Mouse (Mus musculus): Measurements from ENCODE around the gene Ier5. TPM values are rescaled to one million over a fixed set of nuclear protein-coding genes. Genes with fewer than 3 reads are reported as not detected.

Ier5 gene
- total RNA-seq (2017) = 273 and 288 TPM in 2 replicates

DNA sequence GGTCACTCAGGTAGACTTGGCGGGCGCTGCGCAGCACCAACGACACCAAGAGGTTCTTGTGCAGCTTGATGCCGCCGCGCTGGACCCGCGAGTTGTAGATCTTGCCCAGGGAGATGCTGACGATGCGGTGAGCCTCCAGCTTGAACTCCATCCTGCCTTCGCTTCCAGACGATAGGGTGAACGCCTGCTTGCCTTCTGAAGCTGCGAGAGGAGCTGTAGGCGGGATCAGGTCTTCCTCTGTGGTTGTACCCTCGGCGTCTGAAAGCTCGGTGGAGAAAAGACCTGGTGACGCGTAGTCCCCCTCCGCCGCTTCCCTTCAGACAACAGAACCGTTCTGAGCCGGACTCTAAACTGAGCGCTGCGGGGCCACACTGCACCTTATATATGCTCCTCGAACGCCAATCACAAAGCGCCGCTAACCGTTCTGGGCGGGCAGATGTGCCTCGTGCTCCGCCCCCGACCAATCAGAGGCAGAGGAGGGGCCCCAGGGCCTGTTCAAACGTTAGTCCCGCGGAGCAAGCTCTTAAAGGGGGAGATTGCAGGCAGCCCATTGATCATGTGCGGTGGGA, at the start of gene Ier5:
Gene Ier5 (minus strand): TSS at position 357 of the 569 bp plus-strand sequence.
- peak; percentile 89 for ATAC-seq (ENCODE audit: extremely low read depth, insufficient number of reproducible peaks, low FRiP score, poor library complexity, severe bottlenecking)

DNA sequence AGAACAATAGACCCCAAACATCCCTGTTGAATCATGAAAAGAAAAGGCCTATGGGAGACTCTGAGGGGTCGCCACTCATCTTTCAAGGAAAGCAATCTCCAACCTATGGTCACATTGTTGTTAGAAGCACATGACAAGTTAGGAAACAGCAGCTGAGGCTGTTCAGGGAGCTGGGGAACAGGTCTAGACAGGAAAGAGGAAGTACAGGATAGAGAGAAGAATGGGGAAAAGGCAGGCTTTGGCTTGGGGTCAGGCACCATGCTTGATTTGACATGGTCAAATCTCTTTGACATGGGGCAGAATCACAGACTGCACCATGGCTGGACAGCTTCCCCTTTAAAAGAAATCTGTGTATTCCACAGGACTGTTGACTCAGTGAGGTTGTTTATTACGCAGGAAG, 47.8 kb upstream of the Ier5 start:
- ATAC-seq (ENCODE audit: extremely low read depth, insufficient number of reproducible peaks, low FRiP score, poor library complexity, severe bottlenecking) = no peak

DNA sequence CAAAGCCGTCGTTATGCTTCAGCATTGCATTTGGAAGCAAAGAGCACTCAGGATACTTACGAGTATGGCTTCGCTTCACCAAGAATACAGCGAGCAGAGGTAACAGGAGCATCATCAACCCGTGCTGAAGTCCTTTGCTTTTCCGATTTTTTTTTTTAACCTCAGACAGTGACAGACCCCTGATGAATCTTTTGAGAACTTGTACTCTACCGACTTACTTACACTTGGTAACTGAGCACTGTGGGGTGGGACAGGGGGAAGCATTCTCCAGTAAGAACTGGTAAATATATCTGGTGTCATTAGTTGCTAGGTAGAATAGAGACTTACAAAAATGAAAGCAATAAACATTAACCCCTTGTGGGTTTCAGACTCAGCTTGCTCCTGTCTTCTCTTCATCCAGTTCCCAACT, 47.1 kb upstream of the Ier5 start, which contains the start of gene Mr1:
Gene Mr1 (minus strand): TSS at position 243 of the 409 bp plus-strand sequence.
- ATAC-seq (ENCODE audit: extremely low read depth, insufficient number of reproducible peaks, low FRiP score, poor library complexity, severe bottlenecking) = peak; percentile 89

DNA sequence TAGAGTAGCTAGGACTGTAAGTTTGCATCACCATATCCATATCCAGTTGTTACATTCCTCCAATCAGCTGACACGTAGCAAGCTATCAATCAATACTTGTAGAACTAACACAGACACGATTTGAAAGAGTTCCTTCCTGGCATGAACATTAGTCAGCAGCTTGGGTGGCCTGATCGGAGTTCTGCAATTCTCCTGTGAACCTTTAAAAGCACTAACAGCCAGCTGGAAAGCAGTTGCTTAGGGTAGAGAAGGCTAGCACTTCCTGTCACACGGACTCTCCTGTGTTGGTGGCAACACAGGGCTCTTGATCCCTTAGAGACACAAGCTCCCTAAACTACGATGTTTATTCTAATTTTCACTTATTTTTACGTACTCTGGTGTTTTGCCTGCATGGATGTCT, 46.2 kb upstream of the Ier5 start:
- ATAC-seq (ENCODE audit: extremely low read depth, insufficient number of reproducible peaks, low FRiP score, poor library complexity, severe bottlenecking) = peak; percentile 60

DNA sequence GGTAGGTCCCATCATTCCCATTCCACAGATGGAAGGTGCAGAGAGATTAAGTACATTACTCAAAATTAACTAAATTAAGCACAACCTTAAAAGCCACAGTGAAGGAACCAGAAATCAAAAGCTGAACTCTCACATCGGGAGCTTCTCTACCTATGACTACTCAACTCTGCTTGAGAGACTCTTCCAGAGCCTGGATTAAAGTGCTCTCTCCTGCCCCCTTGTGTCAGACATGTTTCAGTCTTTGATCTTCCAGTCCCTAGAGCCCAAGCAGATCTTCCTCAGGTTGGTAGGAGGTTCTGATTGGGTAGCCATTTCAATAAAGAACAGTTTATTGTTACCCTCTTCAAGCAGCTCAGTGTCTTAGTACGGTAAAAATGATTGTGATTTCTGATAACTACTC, 40.6 kb upstream of the Ier5 start:
- peak; percentile 96 for ATAC-seq (ENCODE audit: extremely low read depth, insufficient number of reproducible peaks, low FRiP score, poor library complexity, severe bottlenecking)

DNA sequence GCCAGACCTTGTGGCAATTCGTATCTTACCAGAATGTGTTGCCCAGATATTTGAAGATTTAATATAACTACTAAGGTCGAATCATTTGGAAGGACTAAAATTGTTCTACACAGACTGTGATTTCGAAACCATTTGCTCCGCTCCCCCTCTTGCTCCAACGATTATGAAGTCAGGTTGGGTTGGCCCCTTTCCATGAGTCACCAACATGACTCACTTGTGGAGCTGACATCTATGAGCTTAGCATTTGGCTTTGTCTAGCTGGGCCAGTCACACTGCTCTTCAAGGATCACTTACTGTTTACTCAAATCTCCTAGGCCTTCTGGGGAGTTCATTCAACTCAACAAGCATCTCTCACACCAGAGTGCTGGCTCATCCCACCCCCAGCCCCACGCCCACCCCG, 39.4 kb upstream of the Ier5 start:
- no peak for ATAC-seq (ENCODE audit: extremely low read depth, insufficient number of reproducible peaks, low FRiP score, poor library complexity, severe bottlenecking)

DNA sequence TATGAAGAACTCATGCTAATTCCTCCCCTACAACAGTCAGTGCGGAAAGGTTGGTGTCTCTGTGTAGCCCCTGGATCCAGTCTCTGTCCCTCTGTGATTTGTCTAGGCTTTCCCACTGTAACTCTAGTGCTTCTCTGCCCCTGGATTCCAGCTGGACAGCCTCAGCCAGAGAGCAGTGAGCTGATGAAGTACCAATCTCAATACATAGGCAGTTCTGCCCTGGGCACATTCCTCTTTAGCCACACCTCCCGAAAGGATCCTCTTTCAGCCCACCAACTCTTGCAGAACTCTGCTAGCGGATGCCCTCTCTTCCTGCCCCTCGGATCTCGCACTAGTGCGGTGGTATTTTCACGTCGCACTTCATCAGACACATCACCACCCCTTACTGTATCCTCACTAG, 35.4 kb upstream of the Ier5 start:
- ATAC-seq (ENCODE audit: extremely low read depth, insufficient number of reproducible peaks, low FRiP score, poor library complexity, severe bottlenecking) = no peak

DNA sequence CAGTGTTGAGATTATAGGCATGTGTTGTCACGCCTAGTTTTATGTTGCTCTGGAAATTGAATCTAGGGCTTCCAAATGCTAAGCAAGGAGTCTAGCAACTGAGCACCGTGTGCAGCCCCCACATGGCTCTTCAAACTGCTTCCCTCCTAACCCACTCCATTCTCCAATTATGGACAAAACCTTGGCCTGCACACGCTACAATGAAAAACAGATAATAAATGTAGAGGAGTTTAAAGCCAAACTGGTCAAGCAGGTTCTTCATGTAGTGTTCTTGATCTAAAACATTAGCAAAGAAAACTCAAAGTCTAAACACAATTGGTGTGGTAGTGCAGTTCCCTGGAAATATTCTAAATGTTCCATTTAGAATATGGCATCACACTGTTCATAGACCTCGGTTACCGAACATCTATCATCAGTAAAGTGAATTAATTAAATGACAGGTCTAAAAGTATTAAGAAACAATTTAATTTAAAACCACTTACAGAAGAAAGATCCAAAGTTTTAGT, 28.0 kb upstream of the Ier5 start:
- ATAC-seq (ENCODE audit: extremely low read depth, insufficient number of reproducible peaks, low FRiP score, poor library complexity, severe bottlenecking) = no peak

DNA sequence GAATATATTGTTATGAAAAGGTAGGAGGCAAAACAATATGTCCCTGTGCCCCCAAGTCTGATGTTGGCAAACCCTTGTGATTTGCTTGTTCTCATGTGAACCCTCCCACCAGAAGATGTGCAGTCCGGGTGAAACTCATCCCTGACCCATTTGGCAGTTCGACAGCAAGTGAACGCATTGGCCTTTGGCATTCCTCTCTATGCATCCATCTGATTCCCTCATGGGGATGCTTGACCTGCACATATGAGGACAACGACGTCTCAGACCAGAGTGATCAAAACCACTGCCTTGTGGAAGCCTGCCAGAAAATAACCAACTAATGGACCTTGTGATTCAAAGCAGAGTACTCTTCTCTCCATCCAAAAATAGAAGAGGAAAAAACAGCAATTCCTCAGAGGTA, 27.3 kb upstream of the Ier5 start:
- ATAC-seq (ENCODE audit: extremely low read depth, insufficient number of reproducible peaks, low FRiP score, poor library complexity, severe bottlenecking) = no peak

DNA sequence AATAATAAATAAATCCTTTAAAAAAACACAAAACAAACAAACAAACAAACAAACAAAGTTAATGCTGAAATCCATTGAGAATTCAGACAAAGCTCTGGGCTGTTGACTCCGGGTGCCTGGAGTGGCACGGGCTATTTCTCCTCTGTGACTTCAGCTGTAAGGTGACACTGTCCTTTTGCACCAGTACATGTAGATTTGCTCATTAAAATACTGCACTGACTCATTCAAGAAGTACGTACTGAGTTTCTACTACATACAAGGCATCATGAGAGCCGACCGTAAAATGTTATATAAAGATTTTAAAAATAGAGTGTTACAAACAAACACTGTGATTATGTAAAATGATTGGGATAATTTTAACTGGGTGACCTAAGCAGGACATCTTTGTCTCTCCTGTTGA, 25.0 kb upstream of the Ier5 start:
- ATAC-seq (ENCODE audit: extremely low read depth, insufficient number of reproducible peaks, low FRiP score, poor library complexity, severe bottlenecking) = no peak

DNA sequence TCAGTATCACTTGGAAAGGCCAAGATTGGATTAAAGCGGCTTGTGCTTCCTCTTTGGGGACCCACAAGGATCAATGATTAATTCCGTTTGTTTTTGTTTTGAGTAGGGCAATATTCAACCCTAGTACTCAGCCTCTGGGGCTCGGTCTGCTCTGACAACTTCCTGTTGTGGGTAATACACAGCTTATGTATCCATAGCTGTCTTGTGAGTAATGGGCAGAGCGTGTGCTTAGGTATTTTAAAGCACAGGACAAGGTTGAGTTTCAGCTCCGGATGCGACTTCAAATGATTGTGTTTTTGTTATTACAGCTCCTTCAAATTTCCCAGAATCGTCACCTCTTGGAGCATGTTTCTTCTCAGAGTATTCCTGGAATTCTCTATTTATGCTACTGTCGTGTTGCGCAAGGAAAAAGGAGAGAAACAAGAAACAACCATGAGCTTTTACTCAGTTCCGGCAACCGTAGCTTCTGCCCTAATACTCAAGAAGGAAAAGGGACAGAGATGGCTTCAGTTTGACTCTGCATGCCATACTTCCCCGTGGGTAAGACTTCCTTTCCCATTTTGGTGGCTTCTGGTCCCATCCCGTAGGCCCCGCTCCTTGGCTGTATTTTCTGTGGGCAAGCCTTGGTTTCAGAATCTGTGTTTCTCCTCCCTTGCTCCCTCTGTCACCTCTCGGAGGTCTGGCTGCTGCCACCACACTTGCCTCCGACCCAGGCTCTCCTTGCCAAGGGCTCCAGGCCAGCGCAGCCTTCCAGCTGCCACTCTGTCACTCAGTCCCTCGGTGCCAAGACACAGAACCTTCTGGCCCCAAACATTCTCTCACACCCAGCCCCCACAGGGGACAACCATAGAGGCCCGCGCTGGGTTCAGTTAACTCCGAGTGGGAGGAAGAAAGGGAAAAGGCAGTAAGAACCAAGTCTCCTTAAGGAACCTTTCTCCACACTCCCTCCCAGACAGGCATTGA, 22.8 kb upstream of the Ier5 start:
- no peak for ATAC-seq (ENCODE audit: extremely low read depth, insufficient number of reproducible peaks, low FRiP score, poor library complexity, severe bottlenecking)

DNA sequence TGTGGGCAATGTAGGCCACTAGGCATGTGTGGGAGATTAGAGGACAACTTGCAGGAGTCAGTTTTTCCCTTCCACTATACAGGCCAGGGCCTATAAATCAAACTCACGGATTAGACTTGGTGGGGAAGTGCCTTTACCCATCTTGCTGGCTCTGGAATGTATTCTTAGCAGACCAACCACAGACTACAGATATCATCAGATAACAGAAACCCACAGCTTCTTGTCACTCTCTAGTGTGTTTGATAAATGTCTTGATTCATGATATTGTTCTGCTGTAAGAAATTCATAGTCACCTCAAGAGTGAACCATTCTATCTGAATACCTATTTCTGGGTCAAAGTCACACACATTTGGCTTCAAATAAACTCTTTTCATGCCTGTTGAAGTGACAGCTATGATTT, 20.3 kb upstream of the Ier5 start:
- ATAC-seq (ENCODE audit: extremely low read depth, insufficient number of reproducible peaks, low FRiP score, poor library complexity, severe bottlenecking) = no peak

DNA sequence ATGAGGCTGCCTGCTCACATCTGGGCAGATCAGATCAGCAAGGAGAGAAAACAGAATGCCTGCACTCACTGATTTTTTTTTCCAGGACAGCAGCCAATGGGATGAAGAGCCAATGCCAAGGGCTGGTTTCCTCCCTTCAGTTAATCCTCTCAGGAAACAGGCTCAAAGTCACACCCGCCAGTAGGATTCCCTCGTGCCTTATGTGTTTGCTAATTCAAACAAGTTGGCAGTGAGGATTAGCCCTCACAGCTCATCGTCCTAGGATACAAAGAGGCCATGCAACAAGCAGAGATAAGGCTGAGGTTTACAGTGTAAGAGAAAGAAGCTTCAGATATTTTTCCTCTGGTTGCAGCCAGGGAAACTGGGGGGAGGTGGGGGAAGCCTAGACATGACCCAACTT, 14.5 kb upstream of the Ier5 start:
- no peak for ATAC-seq (ENCODE audit: extremely low read depth, insufficient number of reproducible peaks, low FRiP score, poor library complexity, severe bottlenecking)

DNA sequence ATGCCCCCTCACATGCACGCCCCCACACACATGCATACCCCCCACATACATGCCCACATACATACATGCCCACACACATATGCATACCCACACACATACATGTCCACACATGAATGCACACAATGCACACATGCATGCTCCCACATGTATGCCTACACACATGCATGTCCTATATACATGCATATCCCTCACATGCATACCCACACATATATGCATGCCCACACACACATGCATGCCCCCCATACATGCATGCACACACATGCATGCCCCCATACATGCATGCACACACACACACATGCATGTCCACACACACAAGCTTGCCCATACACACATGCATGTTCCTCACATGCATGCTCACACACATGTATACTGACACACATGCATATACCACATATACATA, 13.4 kb upstream of the Ier5 start:
- ATAC-seq (ENCODE audit: extremely low read depth, insufficient number of reproducible peaks, low FRiP score, poor library complexity, severe bottlenecking) = no peak

DNA sequence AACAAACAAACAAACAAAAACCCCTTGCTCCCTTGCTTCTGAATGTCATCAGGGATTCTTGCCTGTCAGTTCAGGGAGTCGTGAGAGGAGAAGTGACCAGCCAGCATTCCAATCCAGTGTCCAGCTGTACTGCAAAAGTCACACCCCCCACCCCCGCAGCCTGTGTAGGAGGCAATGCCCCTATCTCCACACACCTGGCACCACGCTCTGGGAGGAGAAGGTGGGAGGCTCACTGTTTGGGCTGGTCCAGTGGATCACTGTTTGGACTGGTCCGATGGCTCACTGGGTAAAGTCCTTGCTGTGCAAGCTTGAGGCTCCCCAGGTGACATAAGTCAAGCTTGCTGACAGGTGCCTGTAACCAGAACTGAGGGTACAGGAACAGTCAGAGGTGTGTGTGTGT, 12.7 kb upstream of the Ier5 start:
- ATAC-seq (ENCODE audit: extremely low read depth, insufficient number of reproducible peaks, low FRiP score, poor library complexity, severe bottlenecking) = no peak

DNA sequence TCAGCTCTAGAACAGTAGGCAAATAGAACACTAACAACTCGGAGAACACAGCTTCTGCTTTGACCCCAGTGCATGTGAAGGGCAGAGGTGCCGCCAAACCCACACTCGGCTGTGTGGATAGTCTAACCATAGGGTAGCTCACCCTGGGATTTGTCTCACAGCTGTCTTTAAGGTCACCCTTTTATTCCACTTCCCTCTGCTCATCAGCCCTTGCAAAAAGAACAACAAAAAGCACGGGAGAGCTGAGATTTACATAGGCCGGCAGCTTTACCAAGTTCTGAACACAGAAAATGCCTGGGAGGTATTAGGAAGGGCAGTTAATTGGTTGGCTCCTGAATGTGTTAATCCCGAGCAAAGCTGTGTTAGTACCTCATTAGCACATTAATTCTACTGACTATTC, 12.1 kb upstream of the Ier5 start:
- no peak for ATAC-seq (ENCODE audit: extremely low read depth, insufficient number of reproducible peaks, low FRiP score, poor library complexity, severe bottlenecking)

DNA sequence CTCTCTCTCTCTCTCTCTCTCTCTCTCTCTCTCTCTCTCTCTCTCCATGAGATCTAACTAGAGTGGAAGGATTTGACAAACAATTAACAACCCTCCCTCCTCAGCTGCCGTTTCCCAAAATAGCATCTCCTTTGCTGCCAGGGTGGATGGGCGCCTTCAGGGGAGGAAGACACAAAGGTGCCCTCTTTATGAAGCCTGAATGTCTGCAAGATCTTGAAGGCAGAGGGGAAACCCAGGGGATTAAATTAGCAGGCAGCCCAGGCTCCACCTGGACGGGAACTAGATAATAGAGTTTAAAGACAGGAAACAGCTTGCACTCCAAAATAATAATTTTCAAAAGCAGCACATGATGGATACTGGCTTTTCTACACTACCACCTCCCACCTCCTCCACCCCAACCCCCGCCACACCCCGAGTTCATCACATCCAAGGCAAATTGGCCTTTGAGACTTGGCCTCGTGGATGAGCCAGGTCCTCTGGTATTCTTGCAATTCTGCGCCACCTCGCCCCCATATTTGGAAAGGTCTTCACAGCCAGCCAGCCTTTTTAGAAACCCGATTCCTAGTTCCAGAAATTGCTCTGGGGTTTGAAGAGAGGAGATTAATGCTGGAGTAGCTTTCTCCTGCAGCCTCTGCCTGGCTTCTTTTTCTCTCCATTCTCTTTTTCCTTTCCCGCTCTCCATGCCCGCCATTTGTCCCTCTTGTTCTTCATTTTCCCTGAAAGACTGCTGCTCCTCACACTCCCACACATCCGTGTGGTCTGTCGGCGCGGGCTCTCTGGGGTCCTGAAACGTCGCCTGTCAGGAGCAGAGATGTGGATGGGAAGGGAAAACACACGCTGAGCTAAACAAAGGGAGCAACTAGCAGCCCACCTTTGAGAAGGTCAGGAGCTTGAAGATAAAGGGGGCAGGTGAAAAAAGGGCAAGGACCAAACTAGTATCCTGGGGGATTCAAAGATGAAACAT, 10.2 kb upstream of the Ier5 start:
- no peak for ATAC-seq (ENCODE audit: extremely low read depth, insufficient number of reproducible peaks, low FRiP score, poor library complexity, severe bottlenecking)

DNA sequence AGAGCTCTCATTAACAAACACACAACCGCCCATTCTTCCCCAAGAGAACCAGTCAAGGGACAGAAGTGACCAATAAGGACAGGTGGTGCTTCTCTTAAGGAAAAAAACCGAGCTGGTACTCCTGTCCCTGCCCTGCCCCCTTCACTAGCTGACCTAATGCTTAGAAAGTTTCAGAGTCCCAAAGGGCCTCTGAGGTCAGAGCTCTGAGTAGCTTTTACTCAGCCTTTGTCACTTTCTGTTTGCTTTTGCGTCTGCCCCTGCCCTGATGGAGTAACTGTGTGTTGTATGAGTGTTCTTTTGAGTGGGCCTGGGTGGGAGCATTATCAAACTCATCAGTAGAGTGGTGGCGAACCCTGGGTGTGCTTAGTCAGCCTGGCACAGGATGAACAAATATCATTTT, 9.0 kb upstream of the Ier5 start:
- ATAC-seq (ENCODE audit: extremely low read depth, insufficient number of reproducible peaks, low FRiP score, poor library complexity, severe bottlenecking) = no peak

DNA sequence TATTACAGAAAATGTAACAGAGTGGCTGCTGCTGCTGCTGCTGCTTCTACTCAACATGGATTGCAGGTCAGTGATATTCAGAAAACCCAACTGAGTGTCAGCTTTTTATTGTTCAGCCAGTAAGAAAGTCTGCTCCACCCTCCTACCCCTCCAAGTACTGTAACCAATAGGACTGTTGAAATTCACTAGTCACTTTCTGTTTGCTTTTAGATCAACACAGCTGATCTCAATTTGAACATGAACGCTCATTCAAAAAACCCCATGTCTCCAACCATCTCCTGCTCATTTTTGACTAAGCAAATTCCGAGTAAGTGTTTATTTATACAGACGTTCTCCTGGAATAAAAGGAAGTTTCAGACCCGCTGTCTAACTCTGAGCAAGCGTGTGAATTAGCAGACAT, 8.4 kb upstream of the Ier5 start:
- ATAC-seq (ENCODE audit: extremely low read depth, insufficient number of reproducible peaks, low FRiP score, poor library complexity, severe bottlenecking) = no peak

Measured in neutrophil, adult 5-6 weeks (primary cell).